Mouse (Mus musculus) forebrain, embryonic 14.5 days (tissue): Measurements from ENCODE around the gene Snrpd3. TPM values are rescaled to one million over a fixed set of nuclear protein-coding genes. Genes with fewer than 3 reads are reported as not detected.

Source experiments
- ATAC-seq: fragments of 200-750 bp; cut with Nextera tagmentation; 2 replicates; pipeline ENCODE4 v1.8.0; 2017; ENCODE audit warnings: mild to moderate bottlenecking, moderate library complexity
- DNase-seq: peaks from one replicate; pipeline ENCODE4 v3.0.0-alpha.2; 2015; ENCODE audit warnings: low spot score
- H3K27ac ChIP-seq: fragments of 300-500 bp; sonication (generic); 2 replicates; pipeline ENCODE4 v1.5.1; 2014; ENCODE audit warnings: low read depth, mild to moderate bottlenecking, control low read depth, low read length, moderate library complexity
- H3K27me3 ChIP-seq: fragments of 300-500 bp; sonication (generic); replicated peaks from 2 replicates; pipeline ENCODE4 v1.6.1; 2014; ENCODE audit warnings: low read length, control low read depth, mixed read lengths; ENCODE audit not compliant: control insufficient read depth, insufficient read depth
- H3K36me3 ChIP-seq: fragments of 300-500 bp; sonication (generic); 2 replicates; pipeline ENCODE4 v1.6.1; 2014; ENCODE audit warnings: low read length, control low read depth; ENCODE audit not compliant: control insufficient read depth, insufficient read depth
- H3K4me1 ChIP-seq: fragments of 300-500 bp; sonication (generic); 2 replicates; pipeline ENCODE4 v1.6.1; 2014; ENCODE audit warnings: antibody characterized with exemption, low read length, control low read depth; ENCODE audit not compliant: control insufficient read depth, insufficient read depth
- H3K4me2 ChIP-seq: fragments of 300-500 bp; sonication (generic); 2 replicates; pipeline ENCODE4 v1.6.1; 2014; ENCODE audit warnings: mild to moderate bottlenecking, control low read depth, low read length
- H3K4me3 ChIP-seq: fragments of 300-500 bp; sonication (generic); 2 replicates; pipeline ENCODE4 v1.5.1; 2014; ENCODE audit warnings: low read depth, low read length, control low read depth
- H3K9ac ChIP-seq: fragments of 300-500 bp; sonication (generic); 2 replicates; pipeline ENCODE4 v1.6.1; 2014; ENCODE audit warnings: mild to moderate bottlenecking, low read length, control low read depth, moderate library complexity
- H3K9me3 ChIP-seq: fragments of 300-500 bp; sonication (generic); replicated peaks from 2 replicates; pipeline ENCODE4 v1.6.1; 2016; ENCODE audit warnings: low read length, control low read depth, mixed read lengths; ENCODE audit not compliant: control insufficient read depth
- whole genome bisulfite sequencing: fragments of 180-500 bp; shearing (Covaris S2); extraction: QIAGEN DNeasy Blood & Tissue Kit; methylation state at CpG from one replicate; pipeline ENCODE4 v1.1.7; 2014; 5-methylcytosine and 5-hydroxymethylcytosine counted together
- polyA plus RNA-seq: library from polyadenylated mRNA; unstranded; fragments of >200 nt; fragmentation: Nextera tagmentation; extraction: Ambion mirVana; gene quantifications from 2 replicates; pipeline ENCODE4 v1.2.1, GENCODE M21; 2014

Gene Snrpd3
- polyA plus RNA-seq, 1 experiment from 2014 or later = 144 TPM

DNA sequence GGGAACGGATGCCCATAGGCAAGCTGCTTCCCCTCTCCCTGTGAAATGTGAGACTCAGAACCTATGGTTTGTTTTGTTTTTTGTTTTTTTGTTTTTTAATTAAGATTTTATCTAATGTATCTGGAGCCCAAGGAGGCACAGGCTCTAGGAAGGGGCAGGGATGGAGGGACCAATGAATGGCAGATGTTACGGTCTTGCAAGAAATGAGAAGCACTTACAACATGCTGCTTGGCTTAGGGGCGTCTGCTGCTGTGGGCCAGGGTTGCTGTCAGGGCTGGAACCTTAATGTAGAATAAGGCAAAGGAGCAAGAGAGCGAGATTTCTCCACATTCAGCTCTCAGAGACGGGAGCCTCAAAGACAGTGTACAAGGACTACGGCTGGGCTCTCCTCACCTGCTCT is 38.2 kb downstream of the Snrpd3 start:
- no peaks in the 10 kb centered on the region for H3K27me3 ChIP-seq
- H3K27ac ChIP-seq = peak overlapping the region; percentile 79
- H3K4me2 ChIP-seq = no peak overlapping the region
- H3K4me1 ChIP-seq = peaks cover 38% of the 10 kb centered on the region
- peaks cover 32% of the 10 kb centered on the region for H3K36me3 ChIP-seq
- no peak overlapping the region for H3K9ac ChIP-seq
- H3K4me3 ChIP-seq = no peak overlapping the region
- no peak for DNase-seq
- ATAC-seq = no peak
- no peaks in the 10 kb centered on the region for H3K9me3 ChIP-seq
- 50% methylated on average over 6 of the region's 6 CpGs for WGBS

- ATAC-seq (peak; percentile 75), DNase-seq (peak; percentile 91)
- no peaks in the 10 kb centered on the region for H3K27me3 ChIP-seq
- no peak overlapping the region for H3K4me2 ChIP-seq
- no peak overlapping the region for H3K4me3 ChIP-seq
- peaks cover 39% of the 10 kb centered on the region for H3K4me1 ChIP-seq
- H3K9ac ChIP-seq = peak overlapping the region; percentile 2; the same call in 1 of the 2 replicates
- WGBS = 8% methylated on average over 9 of the region's 9 CpGs
- H3K9me3 ChIP-seq = no peaks in the 10 kb centered on the region
- H3K27ac ChIP-seq = peak overlapping the region; percentile 79
- H3K36me3 ChIP-seq = peaks cover 32% of the 10 kb centered on the region
Measured at GRCm38 (mm10) chr10:75556026-75556425, 38.7 kb downstream of the Snrpd3 start.

DNA sequence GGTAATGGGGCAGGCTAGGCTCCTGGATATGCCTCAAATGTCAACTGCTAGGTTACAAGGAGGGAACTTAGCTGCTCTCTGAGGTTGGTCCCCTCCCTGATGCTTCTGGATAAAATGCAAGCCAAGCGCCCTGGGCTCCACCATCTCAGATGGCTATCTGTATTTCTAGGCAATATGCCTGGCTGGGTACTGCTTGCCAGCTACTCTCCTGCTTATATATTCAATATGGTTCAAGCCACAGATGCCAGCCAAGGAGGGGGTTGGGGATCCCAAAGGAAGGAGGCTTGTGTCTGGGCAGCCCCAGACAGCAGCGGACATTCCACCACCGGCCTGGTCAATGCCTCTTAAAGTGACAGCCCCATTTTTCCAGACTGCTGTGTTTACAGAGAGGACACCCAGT is 41.2 kb downstream of the Snrpd3 start:
- Histone ChIP-seq H3K4me1 (peaks cover 39% of the 10 kb centered on the region), H3K4me2 (peak overlapping the region; percentile 88), H3K27ac (peak overlapping the region; percentile 89), H3K27me3 (no peaks in the 10 kb centered on the region), H3K9ac (peak overlapping the region; percentile 35; the same call in 1 of the 2 replicates), H3K9me3 (no peaks in the 10 kb centered on the region), H3K36me3 (peaks cover 23% of the 10 kb centered on the region), H3K4me3 (peak overlapping the region; percentile 63)
- DNase-seq (peak; percentile 92), ATAC-seq (peak; percentile 44)
- WGBS = 25% methylated on average over 3 of the region's 3 CpGs

DNA sequence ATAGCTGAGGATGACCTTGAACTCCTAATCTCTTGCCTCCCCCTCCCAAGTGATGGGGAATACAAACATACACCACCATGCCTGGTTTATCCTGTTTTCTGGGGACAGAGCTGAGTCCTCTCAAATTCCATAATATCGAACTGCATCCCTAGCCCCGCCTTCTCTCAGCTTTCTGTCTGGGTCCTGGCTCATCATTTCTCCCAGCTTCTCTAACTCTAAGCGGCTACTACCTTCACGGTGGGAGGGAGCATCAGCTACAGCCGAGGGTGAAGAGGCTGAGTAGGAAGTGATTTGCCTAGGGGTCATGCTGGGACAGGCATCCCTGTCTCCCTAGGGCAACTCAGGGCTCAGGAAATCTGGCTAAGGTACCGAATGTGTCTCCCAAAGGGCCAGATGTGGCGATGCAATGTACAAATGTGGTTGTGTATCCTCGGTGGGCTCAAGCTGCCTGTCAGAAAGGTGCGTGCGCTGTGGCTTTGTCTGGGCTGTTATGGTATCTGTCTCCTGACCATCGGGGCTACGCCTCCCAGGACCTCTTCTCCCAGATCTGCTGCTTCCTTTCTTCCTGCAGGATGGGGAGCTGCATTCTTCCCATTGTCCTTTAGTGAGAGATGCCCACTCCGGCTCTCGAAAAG is 41.8 kb downstream of the Snrpd3 start:
- DNase-seq = peak; percentile 49
- Histone ChIP-seq H3K27me3 (no peaks in the 10 kb centered on the region), H3K36me3 (peaks cover 17% of the 10 kb centered on the region; the same call in 1 of the 2 replicates), H3K27ac (peak overlapping the region; percentile 89), H3K4me1 (peaks cover 39% of the 10 kb centered on the region), H3K9ac (peak overlapping the region; percentile 89), H3K4me3 (peak overlapping the region; percentile 63), H3K9me3 (no peaks in the 10 kb centered on the region), H3K4me2 (peak overlapping the region; percentile 88)
- peak; percentile 6; the same call in 1 of the 2 replicates for ATAC-seq
- 4% methylated on average over 14 of the region's 14 CpGs for WGBS

DNA sequence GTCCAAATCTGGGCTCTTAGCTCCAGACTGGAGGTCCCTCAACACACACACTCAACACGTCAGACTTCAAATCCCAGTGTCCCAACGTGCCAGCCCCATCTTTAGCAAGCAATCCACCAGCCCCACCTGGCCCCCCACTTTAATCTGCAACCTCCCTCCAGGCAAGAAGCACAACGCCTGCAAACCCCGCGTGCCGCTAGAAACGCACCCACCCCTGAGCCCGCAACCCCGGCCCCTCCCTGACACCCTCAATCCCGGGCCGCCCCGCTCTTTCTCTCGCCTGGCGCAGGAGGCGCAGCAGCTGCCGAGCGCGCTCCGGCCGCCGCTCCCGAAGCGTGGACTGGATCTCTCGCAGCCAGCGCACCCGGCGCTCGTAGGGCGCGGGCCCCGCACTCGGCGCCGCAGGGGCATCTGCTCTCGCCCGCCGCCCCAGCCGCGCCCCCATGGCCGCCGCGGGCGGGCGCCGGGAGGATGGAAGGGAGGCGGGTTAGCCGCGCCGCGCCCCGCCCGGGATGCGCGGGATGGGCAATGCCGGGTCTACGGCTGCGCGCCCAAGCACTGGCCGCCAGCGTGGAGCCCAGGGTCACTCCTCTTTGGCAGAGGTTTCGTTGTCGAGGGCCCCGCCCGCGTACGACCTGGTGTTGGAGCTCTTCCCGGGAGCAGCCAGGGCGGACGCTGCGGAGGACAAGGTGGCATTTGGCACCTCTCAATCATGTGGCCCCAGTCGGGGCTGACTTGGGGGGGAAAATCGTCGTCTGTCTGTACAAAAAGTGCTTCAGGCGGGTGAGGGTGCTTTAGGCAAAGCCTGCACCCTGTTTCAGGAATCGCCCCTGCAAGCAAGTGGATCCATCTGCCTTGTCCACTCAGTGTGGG is 42.6 kb downstream of the Snrpd3 start, which contains the start of gene Lrrc75b:
Gene Lrrc75b, minus strand, starts transcription at position 655 of the 873 bp plus-strand sequence.
- peaks cover 39% of the 10 kb centered on the region for H3K4me1 ChIP-seq
- under 1% methylated on average over 59 of the region's 75 CpGs for WGBS

DNA sequence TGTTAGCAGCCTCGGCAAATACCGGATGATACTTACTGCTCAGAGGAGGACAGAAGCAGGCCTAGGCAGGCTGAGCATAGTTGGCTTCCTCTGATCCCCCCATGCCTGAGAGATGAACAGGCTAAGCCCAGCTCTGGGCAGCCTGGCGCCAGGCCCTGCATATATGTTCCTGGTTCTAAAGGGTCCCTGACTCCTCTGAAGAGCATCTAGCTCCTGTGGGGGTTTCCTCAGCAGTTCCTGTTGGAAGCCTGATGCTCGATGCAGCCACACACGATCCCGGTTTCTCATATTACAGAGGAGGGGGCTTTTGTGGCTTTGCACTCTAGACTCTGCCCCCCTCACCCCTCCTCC is 43.2 kb downstream of the Snrpd3 start:
- Histone ChIP-seq H3K27me3 (no peaks in the 10 kb centered on the region), H3K4me3 (peak overlapping the region; percentile 63), H3K4me2 (peak overlapping the region; percentile 88), H3K9ac (peak overlapping the region; percentile 89), H3K36me3 (peaks cover 12% of the 10 kb centered on the region; the same call in 1 of the 2 replicates), H3K9me3 (no peaks in the 10 kb centered on the region), H3K4me1 (peaks cover 38% of the 10 kb centered on the region), H3K27ac (peak overlapping the region; percentile 89; the same call in 1 of the 2 replicates)
- ATAC-seq = peak; percentile 16; the same call in 1 of the 2 replicates
- DNase-seq = peak; percentile 33
- 13% methylated on average over 6 of the region's 6 CpGs for WGBS

More for the DNA sequence above, 42.6 kb downstream of the Snrpd3 start, which contains the start of gene Lrrc75b:
- no peaks in the 10 kb centered on the region for H3K9me3 ChIP-seq
- ATAC-seq (peak; percentile 40), DNase-seq (peak; percentile 62)
- peaks cover 17% of the 10 kb centered on the region; the same call in 1 of the 2 replicates for H3K36me3 ChIP-seq
- H3K27me3 ChIP-seq = no peaks in the 10 kb centered on the region
- H3K9ac ChIP-seq = peak within 1 kb of the TSS; percentile 89
- H3K27ac ChIP-seq = peak within 1 kb of the TSS; percentile 89
- H3K4me2 ChIP-seq = peak within 1 kb of the TSS; percentile 88
- peak within 1 kb of the TSS; percentile 63 for H3K4me3 ChIP-seq

DNA sequence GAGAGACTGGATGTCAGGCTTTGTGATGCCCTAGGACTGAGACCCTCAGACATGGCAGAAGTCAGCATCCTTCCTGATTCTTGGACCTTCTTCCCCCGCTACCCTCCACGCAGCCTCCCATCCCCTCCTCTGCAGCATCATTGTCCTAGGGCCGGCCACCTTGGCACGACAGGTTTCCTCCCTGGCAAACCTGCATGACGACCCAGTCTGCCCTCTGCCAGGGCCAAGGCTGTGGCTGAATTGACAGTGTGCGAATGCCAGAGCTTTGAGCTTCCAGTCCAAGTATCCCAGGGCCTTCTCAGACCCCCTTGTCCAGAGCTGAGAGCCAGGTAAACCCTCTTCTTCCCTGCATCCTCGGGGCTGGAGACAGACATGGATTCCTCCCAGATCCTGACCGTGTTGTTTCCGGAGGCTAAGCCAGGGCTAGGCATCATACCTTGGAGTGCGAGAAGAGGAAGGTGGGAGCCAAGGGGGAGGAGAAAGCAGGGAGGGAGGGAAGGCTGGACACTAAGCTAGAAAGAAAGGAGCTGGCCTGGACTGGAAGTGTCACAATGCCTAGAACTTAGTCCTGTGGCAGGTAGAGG is 43.8 kb downstream of the Snrpd3 start, which contains the start of gene Ggt1:
Gene Ggt1, plus strand, starts transcription at position 534 of the 584 bp plus-strand sequence.
- H3K9me3 ChIP-seq = no peaks in the 10 kb centered on the region
- 51% methylated on average over 10 of the region's 10 CpGs for WGBS
- peak within 1 kb of the TSS; percentile 88 for H3K4me2 ChIP-seq
- peak within 1 kb of the TSS; percentile 89 for H3K9ac ChIP-seq
- peak within 1 kb of the TSS; percentile 63 for H3K4me3 ChIP-seq
- H3K4me1 ChIP-seq = peaks cover 31% of the 10 kb centered on the region
- peak within 1 kb of the TSS; percentile 89; the same call in 1 of the 2 replicates for H3K27ac ChIP-seq
- 0 out of 2 replicates have a peak, but pooled peaks cover 5% of the 10 kb centered on the region for H3K36me3 ChIP-seq
- no peaks in the 10 kb centered on the region for H3K27me3 ChIP-seq
- no peak for ATAC-seq
- no peak for DNase-seq

GRCm38 (mm10) chr10:75562596-75562995 is 45.2 kb downstream of the Snrpd3 start:
- Histone ChIP-seq H3K27me3 (no peaks in the 10 kb centered on the region), H3K9me3 (no peaks in the 10 kb centered on the region)
- no peak for DNase-seq

More at GRCm38 (mm10) chr10:75562596-75562995, 45.2 kb downstream of the Snrpd3 start:
- WGBS = 87% methylated on average over 8 of the region's 8 CpGs
- H3K4me2 ChIP-seq = no peak overlapping the region
- H3K4me3 ChIP-seq = no peak overlapping the region
- peaks cover 17% of the 10 kb centered on the region for H3K4me1 ChIP-seq
- no peaks in the 10 kb centered on the region for H3K36me3 ChIP-seq
- no peak overlapping the region for H3K27ac ChIP-seq
- no peak overlapping the region for H3K9ac ChIP-seq
- ATAC-seq = no peak
